Comparison of ENCODE assay signal across 8 mouse cellular contexts in genomic region chr11:68901351-68902046, GRCm38 (mm10). TPM values are rescaled to one million over a fixed set of nuclear protein-coding genes. Genes with fewer than 3 reads are reported as not detected.
DNase-seq lines count a peak whose midpoint lies in the region; ATAC-seq and TF ChIP-seq lines count a peak whose summit lies in the region.

Rpl26 (plus strand) TSS chr11:68901583.

- H3K9me3 ChIP-seq in megakaryocyte, embryonic 14.5 days, result 0 out of 2 replicates have a peak, but pooled peaks cover 2% of the 10 kb centered on the region

- peak within 1 kb of the TSS; percentile 66 for H3K4me3 ChIP-seq in cortical plate, adult 2 months (ENCODE audit: insufficient read depth, low read length)
- H3K4me3 ChIP-seq in megakaryocyte, embryonic 14.5 days (replicated peaks), result peak within 1 kb of the TSS; percentile 93

- DNase-seq in gastrocnemius, adult 8-10 months (ENCODE audit: low spot score in 2 of 2), result peak; percentile 96 to 99
- peak; percentile 100 for DNase-seq in hindlimb bud, embryonic 11.5 days (ENCODE audit: extremely low spot score, low read depth, low spot score)
- DNase-seq in left cerebral cortex, adult 8-10 months (ENCODE audit: low spot score in 2 of 2), result peak; percentile 97 to 100
- peak; percentile 99 to 100 for DNase-seq in right cerebral cortex, postnatal 10 days (ENCODE audit: low spot score in 2 of 2)
- peak; percentile 97 for DNase-seq in urinary bladder, postnatal 25 days (ENCODE audit: low spot score)

- H3K27ac ChIP-seq in cortical plate, adult 2 months (ENCODE audit: insufficient read depth, low read length), result no peak within 1 kb of the TSS

- peaks cover 3% of the 10 kb centered on the region for H3K27me3 ChIP-seq in megakaryocyte, embryonic 14.5 days (replicated peaks)

- peak; percentile 91 for TF ChIP-seq POLR2A in cortical plate, adult 2 months (IDR thresholded peaks at IDR 0.05; ENCODE audit: extremely low read depth, insufficient read depth, low read length)

- H3K36me3 ChIP-seq in megakaryocyte, embryonic 14.5 days (replicated peaks; ENCODE audit: low read length), result peaks cover 38% of the 10 kb centered on the region

- ATAC-seq in activated CD4-positive, CD25-positive, alpha-beta regulatory T cell, adult 4 months, result peak; percentile 90

- no peaks in the 10 kb centered on the region for H3K4me1 ChIP-seq in cortical plate, adult 2 months (ENCODE audit: control insufficient read depth, insufficient read depth, low read length)
- peaks cover 33% of the 10 kb centered on the region for H3K4me1 ChIP-seq in megakaryocyte, embryonic 14.5 days

- peak; percentile 92 for TF ChIP-seq CTCF in cortical plate, adult 2 months (IDR thresholded peaks at IDR 0.05; ENCODE audit: extremely low read depth, insufficient read depth, low read length)

RNA-seq across cellular contexts. Expression of gene Rpl26, which starts in this region (rescaled TPM):
- polyA plus RNA-seq in activated CD4-positive, CD25-positive, alpha-beta regulatory T cell, adult 4 months (2017; shearing (Covaris generic)), result 1,000 to 10,000 TPM; 2,145 to 2,203 TPM
- 1,839 and 1,926 TPM in 2 replicates for polyA plus RNA-seq in cortical plate, adult 2 months (2012; rRNA removed)
- 100 to 1,000 TPM; 671 to 819 (median 724) TPM for total RNA-seq in gastrocnemius, adult 8-10 months (2022)
- total RNA-seq in left cerebral cortex, adult 8-10 months (2022), result 100 to 1,000 TPM; 920 to 943 (median 931) TPM
- 56.9 and 116 TPM in 2 replicates for polyA plus RNA-seq in megakaryocyte, embryonic 14.5 days (2012; ENCODE audit: insufficient read depth, low replicate concordance)

Comparison
In these comparisons a context has a peak if more than half of its experiments do, and no peak if none do; other contexts are left out.
1. RNA of gene Rpl26 (polyA plus RNA-seq): 2,145 to 2,203 TPM in activated CD4-positive, CD25-positive, alpha-beta regulatory T cell, adult 4 months and 1,839 to 1,926 TPM in cortical plate, adult 2 months; 56.9 to 116 TPM in megakaryocyte, embryonic 14.5 days; every median in the first group is over 10 times any median in the second.
2. Peak in every context shown above with its lines, with median percentiles within 50 percentile points of each other: DNase-seq.